Mouse (Mus musculus) thymus, postnatal 25 days (tissue): ENCODE measurements at regions not wholly inside any gene's neighbourhood (a gene's known extent, or its start where the extent isn't known, plus 50 kb on each side); places are given as distances from the start of the nearest gene placed in this dataset.
"Not testable (repeated sequence)": the region's sequence is repeated elsewhere in the genome, so short reads cannot be mapped to it uniquely, and the experiment has no call there.

Experiments used
- DNase-seq: peaks from one replicate; pipeline ENCODE4 v3.0.0; 2022

DNA sequence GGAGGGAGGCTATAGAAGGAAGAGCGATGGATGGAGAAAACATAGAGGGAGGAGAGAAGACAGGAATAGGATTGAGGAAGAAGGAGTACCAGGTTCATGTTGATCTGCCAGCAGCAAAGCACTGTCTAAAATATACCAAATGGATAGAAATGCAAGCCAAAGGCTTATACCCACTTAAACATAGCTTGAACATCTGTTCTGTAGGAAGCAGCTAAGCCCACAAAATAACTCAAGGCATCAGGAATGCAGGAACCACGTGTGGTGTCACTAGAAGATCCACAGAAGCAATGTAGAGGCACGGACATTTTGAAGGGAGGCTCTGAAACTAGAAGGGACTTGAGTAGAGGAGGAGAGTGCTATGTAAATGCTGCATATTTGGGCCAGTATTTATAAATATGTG is 78.9 kb downstream of the Smgc start:
- no peak for DNase-seq

DNA sequence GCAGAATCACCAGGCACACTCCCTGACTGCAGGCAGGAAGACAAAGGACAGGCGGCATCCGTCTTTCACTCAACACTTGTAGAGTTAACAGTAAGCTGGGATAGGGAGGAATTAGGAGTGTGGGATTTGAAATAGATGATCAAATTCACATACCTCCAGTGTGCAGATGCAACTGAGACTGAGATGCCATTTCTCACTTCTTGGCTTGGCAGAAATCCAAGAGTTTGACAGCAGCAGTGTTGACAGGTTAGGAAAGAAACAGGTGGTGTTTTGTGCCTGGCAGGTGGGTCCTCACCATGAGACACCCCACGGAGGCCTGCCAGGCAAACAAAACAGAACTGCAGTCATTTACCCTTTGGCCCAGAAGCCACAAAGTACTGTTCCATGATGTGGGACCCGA is 79.8 kb downstream of the Smgc start:
- no peak for DNase-seq

DNA sequence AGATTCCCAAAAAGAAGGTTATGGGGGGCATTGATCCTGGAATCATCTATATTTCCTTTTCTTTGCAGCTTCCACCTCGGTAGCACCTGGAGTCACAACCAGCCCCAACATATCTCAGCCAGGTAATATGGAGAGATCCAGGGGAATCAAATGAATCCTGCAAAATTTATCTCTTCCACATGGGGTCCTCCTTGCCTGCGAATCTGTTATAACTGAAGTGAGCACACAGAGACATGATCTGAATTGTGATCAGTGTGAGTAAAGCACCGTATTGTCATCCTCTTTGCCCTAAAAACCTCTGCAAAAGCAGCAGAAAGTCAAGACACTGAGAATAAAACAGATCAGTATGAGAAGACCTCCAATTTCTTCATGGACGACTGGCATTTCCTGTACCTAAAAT is 86.5 kb downstream of the Smgc start:
- no peak for DNase-seq

DNA sequence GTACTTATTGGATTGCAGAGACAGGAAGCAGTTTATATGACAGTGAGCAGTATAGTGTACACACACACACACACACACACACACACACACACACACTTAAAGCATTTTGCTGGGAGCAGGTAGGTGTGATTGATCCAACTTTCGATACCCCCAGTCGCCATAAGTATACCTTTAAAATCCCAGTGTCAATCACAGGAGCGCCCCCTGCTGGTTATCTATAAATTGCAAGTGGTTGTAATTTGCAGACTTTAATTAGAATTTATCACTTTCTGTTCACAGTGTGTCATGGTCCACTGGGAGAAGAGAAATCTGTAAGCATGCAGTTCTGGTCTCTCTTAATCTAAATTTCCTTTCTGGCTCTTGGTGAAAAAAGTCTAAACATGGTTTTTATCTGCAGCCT is 89.4 kb downstream of the Smgc start:
- DNase-seq: no peak

DNA sequence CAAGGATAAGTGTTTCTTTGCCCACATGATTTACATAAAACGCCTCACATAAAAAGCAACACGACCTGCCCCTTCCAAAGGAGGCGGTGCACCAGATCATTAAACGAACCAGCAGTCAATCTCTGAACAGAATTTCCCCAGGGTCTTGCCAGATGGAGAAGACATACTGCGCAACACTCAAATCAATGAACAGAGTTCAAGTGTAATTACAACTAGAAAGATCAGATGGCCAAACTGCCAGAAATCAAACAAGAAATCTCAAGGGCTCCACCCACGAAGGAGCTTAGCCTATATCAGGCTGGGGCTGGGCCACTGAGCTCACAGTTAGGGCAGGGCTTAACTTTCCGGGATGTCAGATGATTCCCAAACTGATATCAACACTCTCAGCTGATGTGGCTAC is 90.4 kb downstream of the Smgc start:
- DNase-seq: no peak

DNA sequence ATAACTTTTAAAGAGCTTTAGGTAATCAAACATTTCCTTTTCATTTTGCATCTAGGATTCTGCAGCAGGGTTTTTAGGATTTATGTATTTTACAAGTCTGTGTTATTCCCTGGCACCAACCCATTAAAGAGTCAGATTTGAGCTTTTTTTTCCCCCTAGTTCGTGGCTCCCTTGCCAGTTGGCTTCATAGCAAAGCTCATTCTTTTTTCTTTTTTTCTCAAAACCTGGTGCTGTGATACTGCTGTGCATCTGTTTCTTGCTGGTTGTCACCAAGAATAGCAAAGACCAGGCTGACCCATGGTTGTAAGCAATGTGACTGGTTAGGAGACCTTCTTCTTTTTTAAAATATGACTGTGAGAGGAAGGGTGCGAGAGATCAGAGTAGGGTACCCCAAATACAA is 93.7 kb upstream of the Cntn1 start:
- no peak for DNase-seq

DNA sequence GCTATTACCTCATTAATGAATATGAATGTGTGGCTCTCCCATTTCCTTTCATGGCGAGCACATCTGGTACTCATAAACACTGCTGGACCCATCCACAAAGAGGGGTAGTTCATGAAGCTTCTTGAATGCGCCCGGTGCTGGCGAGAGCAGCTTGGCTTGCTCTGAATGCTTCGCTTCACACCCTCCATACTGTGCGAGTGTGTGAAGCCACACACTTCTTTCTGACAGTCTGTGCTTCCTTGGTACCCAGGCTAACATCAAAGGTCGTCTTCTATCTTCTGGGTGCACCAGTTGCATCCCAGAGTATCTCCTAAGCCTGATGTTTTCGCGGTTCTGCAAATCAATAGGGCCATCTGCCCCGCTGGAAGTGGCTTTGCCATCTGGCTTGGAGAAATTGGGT is 85.8 kb upstream of the Cntn1 start:
- no peak for DNase-seq

DNA sequence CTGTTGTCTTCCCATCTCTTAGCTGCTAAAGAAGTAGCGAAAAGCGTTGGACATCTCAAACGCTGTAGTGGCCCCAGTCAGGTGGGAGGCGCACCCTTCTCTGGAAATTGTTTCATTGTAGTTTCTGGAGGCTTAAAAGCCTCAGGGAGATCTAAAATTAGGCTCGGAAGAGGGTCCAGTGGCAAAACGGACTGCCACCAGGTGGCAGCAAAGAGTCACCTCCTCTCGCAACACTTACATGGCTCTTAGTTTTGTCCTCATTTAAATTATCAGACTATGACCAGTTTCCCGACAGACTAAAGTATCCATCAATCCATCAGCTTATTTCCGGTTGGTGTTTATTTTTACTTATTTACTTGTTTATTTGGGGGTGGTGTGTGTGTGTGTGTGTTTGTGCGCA is 81.6 kb upstream of the Cntn1 start:
- DNase-seq: peak; percentile 12

DNA sequence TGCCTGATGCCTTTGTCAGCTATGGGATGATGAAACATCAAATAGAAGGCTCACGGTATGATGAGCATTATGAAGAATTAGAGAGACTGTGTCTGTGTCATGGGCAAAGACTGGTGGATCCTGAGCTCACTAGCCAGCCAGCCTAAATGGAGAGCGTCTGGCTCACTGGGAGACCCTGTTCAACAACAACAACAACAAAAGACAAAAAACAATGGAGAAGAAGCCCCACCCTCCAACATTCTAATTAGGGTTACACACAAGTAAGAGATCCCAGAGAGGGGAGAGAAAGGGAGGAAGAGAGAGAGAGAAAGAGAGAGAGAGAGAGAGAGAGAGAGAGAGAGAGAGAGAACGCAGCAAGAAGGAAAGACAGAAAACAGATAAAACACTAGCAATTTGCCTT is 79.6 kb upstream of the Cntn1 start:
- no peak for DNase-seq

DNA sequence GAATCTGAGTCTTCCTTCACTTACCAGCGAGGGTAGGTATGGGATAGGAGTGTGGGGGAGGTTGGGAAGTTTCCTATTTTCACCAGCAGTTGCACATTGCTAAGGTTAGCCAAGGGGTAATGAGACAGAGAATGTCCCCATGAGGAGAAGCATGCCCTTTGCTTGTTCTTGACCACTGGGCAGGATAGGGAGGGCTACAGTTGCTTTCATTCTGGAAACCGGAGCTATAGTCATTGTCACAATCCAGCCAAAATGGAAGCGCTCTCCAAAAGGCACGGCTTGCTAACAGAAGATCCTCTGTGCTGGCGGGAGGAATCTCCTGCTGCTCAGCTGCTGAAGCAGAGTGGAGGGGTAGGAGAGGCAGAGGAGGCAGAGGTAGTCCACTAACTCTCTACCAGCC is 79.1 kb upstream of the Cntn1 start:
- no peak for DNase-seq

DNA sequence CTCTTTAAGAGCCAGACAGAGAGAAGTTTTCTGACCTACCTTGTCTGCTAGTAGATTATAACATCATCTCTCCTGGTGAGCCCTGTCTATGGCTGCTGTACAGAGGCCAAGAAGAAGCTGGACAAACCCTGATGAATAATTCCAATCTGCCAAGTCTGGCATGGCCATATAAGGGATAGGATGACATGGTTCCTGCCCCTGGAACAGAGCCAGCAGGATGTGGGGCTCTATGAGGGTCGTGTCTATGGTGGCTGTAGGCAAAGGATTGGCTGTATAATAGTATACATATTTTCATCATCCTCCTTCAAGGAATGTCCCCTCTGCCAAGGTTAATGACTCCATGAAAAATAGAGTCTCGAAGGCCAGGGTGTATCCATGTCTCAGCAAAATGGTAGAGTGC is 75.4 kb upstream of the Cntn1 start:
- no peak for DNase-seq

DNA sequence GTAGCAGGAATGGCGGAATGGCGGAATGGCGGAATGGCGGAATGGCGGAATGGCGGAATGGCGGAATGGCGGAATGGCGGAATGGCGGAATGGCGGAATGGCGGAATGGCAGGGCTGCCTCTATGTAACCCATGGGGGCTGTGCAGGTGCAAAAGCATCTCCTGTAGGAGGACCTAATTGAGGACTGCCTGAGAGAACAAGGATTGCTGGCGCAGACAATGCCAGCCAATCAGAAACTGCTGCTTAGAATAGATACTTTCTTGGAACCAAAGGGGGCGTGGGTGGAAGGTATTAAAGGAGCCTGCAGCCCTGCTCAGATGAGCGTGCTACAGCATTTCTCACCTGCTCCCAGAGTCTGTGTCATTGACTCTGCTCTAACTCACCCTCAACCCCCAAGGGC is 67.8 kb upstream of the Cntn1 start:
- DNase-seq: not testable (repeated sequence)

DNA sequence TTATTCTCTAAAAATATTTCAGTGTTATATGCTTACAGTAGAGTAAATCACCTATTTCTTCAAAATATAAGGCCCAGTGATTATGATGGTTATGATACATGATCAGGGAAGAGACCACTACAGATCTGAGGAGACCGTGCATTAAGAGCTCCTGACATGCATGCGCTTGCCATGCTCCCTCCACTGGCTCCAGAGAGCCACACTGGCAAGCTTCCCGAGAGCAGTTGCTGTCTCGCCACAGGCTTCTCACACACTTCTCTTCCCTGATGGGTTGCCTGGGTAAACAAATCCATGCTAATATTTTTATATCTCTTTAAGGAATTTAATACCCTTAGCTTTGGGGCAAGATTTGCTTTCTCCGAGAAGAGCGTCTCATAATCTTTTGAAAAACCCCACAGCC is 50.9 kb upstream of the Cntn1 start:
- no peak for DNase-seq
